Mouse (Mus musculus) midbrain, postnatal 0 days (tissue): ENCODE data around the gene Fgf22. TPM values are rescaled to one million over a fixed set of nuclear protein-coding genes. Genes with fewer than 3 reads are reported as not detected.

ENCODE experiments used
- ATAC-seq: fragments of 200-750 bp; cut with Nextera tagmentation; 2 replicates; pipeline ENCODE4 v1.8.0; 2017; ENCODE audit warnings: moderate number of reproducible peaks, mild to moderate bottlenecking, moderate TSS enrichment, moderate library complexity; ENCODE audit not compliant: low FRiP score
- DNase-seq: peaks from one replicate; pipeline ENCODE4 v3.0.0-alpha.2; 2015; ENCODE audit warnings: low spot score
- H3K27ac ChIP-seq: fragments of 300-500 bp; sonication (generic); 2 replicates; pipeline ENCODE4 v1.5.1; 2014; ENCODE audit warnings: low read depth, mild to moderate bottlenecking, low read length, mixed read lengths
- H3K27me3 ChIP-seq: fragments of 300-500 bp; sonication (generic); 2 replicates; pipeline ENCODE4 v1.6.1; 2014; ENCODE audit warnings: low read length, control low read depth, mixed read lengths; ENCODE audit not compliant: insufficient read depth
- H3K36me3 ChIP-seq: fragments of 300-500 bp; sonication (generic); 2 replicates; pipeline ENCODE4 v1.6.1; 2014; ENCODE audit warnings: low read length, control low read depth, mixed read lengths; ENCODE audit not compliant: insufficient read depth
- H3K4me1 ChIP-seq: fragments of 300-500 bp; sonication (generic); 2 replicates; pipeline ENCODE4 v1.6.1; 2014; ENCODE audit warnings: mild to moderate bottlenecking, control low read depth, antibody characterized with exemption, low read length, mixed read lengths; ENCODE audit not compliant: insufficient read depth
- H3K4me2 ChIP-seq: fragments of 300-500 bp; sonication (generic); 2 replicates; pipeline ENCODE4 v1.6.1; 2014; ENCODE audit warnings: low read depth, mild to moderate bottlenecking, low read length, mixed read lengths; ENCODE audit not compliant: poor library complexity, severe bottlenecking
- H3K4me3 ChIP-seq: fragments of 300-500 bp; sonication (generic); 2 replicates; pipeline ENCODE4 v1.5.1; 2014; ENCODE audit warnings: low read depth, mild to moderate bottlenecking, low read length, moderate library complexity
- H3K9ac ChIP-seq: fragments of 300-500 bp; sonication (generic); replicated peaks from 2 replicates; pipeline ENCODE4 v1.6.1; 2014; ENCODE audit warnings: mild to moderate bottlenecking, low read length, moderate library complexity, mixed read lengths; ENCODE audit not compliant: poor library complexity, severe bottlenecking
- H3K9me3 ChIP-seq: fragments of 300-500 bp; sonication (generic); 2 replicates; pipeline ENCODE4 v1.6.1; 2016; ENCODE audit warnings: low read length, control low read depth
- CTCF ChIP-seq: IDR thresholded peaks from 2 replicates; pipeline ENCODE4 v1.5.1; 2016; ENCODE audit warnings: antibody characterized with exemption, mild to moderate bottlenecking
- WGBS: fragments of 180-500 bp; shearing (Covaris S2); extraction: QIAGEN DNeasy Blood & Tissue Kit; methylation state at CpG from one replicate; pipeline ENCODE4 v1.1.7; 2014; 5-methylcytosine and 5-hydroxymethylcytosine counted together
- polyA plus RNA-seq: library from polyadenylated mRNA; unstranded; fragments of >200 nt; fragmentation: Nextera tagmentation; extraction: Ambion mirVana; gene quantifications from 2 replicates; pipeline ENCODE4 v1.2.1, GENCODE M21; 2015
- total RNA-seq: library from RNA; depleted of rRNA; stranded (reverse); fragments of >200 nt; gene quantifications from 2 replicates; pipeline ENCODE4 v1.2.3, GENCODE M21; 2014

Gene Fgf22
- total and polyA plus RNA-seq, 2 experiments from 2014 or later: 1.7 to 3.1 TPM

GRCm38 (mm10) chr10:79766508-79767325 is 11.8 kb downstream of the Fgf22 start, which contains the start of gene Rnf126:
Gene Rnf126, minus strand, starts transcription at chr10:79766952.
- peaks cover 9% of the 10 kb centered on the region for H3K36me3 ChIP-seq
- no peak for TF ChIP-seq CTCF
- H3K9ac ChIP-seq: peak within 1 kb of the TSS; percentile 95
- ATAC-seq: peak; percentile 89
- DNase-seq: peak; percentile 98
- H3K27ac ChIP-seq: peak within 1 kb of the TSS; percentile 94
- peak within 1 kb of the TSS; percentile 87 for H3K4me2 ChIP-seq
- no peaks in the 10 kb centered on the region for H3K27me3 ChIP-seq
- peak within 1 kb of the TSS; percentile 94 for H3K4me3 ChIP-seq
- under 1% methylated on average over 90 of the region's 101 CpGs for WGBS
- H3K4me1 ChIP-seq: peaks cover 8% of the 10 kb centered on the region; the same call in 1 of the 2 replicates
- H3K9me3 ChIP-seq: no peaks in the 10 kb centered on the region

- ATAC-seq (peak; percentile 82), DNase-seq (peak; percentile 97)
- WGBS: 9% methylated on average over 38 of the region's 40 CpGs
- TF ChIP-seq CTCF: no peak
- Histone ChIP-seq H3K9ac (peak overlapping the region; percentile 95), H3K36me3 (no peaks in the 10 kb centered on the region; the same call in 1 of the 2 replicates), H3K4me2 (peak overlapping the region; percentile 87), H3K4me1 (peaks cover 8% of the 10 kb centered on the region; the same call in 1 of the 2 replicates), H3K9me3 (no peaks in the 10 kb centered on the region), H3K27me3 (no peaks in the 10 kb centered on the region), H3K27ac (peak overlapping the region; percentile 94), H3K4me3 (peak overlapping the region; percentile 94)
Measured at GRCm38 (mm10) chr10:79767372-79768244, 12.7 kb downstream of the Fgf22 start.

- Histone ChIP-seq H3K4me1 (peaks cover 8% of the 10 kb centered on the region; the same call in 1 of the 2 replicates), H3K4me3 (no peak overlapping the region), H3K9ac (no peak overlapping the region), H3K36me3 (no peaks in the 10 kb centered on the region), H3K4me2 (peak overlapping the region; percentile 2; the same call in 1 of the 2 replicates), H3K27ac (no peak overlapping the region), H3K9me3 (no peaks in the 10 kb centered on the region), H3K27me3 (no peaks in the 10 kb centered on the region)
- peak; percentile 95 for TF ChIP-seq CTCF
- DNase-seq (peak; percentile 77), ATAC-seq (no peak)
- 3% methylated on average over 5 of the region's 5 CpGs for WGBS
Measured at GRCm38 (mm10) chr10:79768400-79768799, 13.5 kb downstream of the Fgf22 start.

GRCm38 (mm10) chr10:79769329-79769728 is 14.5 kb downstream of the Fgf22 start:
- no peak overlapping the region for H3K9ac ChIP-seq
- peaks cover 8% of the 10 kb centered on the region; the same call in 1 of the 2 replicates for H3K4me1 ChIP-seq
- no peaks in the 10 kb centered on the region for H3K36me3 ChIP-seq
- no peak for TF ChIP-seq CTCF
- no peak for ATAC-seq
- no peak for DNase-seq
- no peak overlapping the region for H3K27ac ChIP-seq
- 67% methylated on average over 4 of the region's 4 CpGs for WGBS
- no peak overlapping the region for H3K4me2 ChIP-seq
- no peaks in the 10 kb centered on the region for H3K27me3 ChIP-seq
- no peak overlapping the region for H3K4me3 ChIP-seq
- H3K9me3 ChIP-seq: no peaks in the 10 kb centered on the region

- no peak for DNase-seq
- Histone ChIP-seq H3K4me2 (no peak overlapping the region), H3K4me1 (no peaks in the 10 kb centered on the region; the same call in 1 of the 2 replicates), H3K36me3 (no peaks in the 10 kb centered on the region), H3K9me3 (no peaks in the 10 kb centered on the region), H3K9ac (no peak overlapping the region), H3K4me3 (no peak overlapping the region), H3K27ac (no peak overlapping the region), H3K27me3 (peaks cover 9% of the 10 kb centered on the region; the same call in 1 of the 2 replicates)
- ATAC-seq: no peak
- WGBS: 91% methylated on average over 3 of the region's 3 CpGs
- TF ChIP-seq CTCF: no peak; the same call in 1 of the 2 replicates
Measured at GRCm38 (mm10) chr10:79772320-79772719, 17.4 kb downstream of the Fgf22 start.
